Mouse (Mus musculus) embryonic stem cell, embryonic (primary cell): ENCODE results near the gene Schip1.

ENCODE experiments used
- CTCF ChIA-PET, 4 experiments: fragments of 300-600 bp in 2 of 4; fragments of 350-600 bp in 2 of 4; sonication (Branson Sonifier 250); formaldehyde crosslinking; loops; one replicate each; lab custom pipeline; 2022; ENCODE audit warnings: inconsistent platforms in 2 of 4; lab: Charles Lee
- POLR2A ChIA-PET, 4 experiments: fragments of 300-600 bp in 2 of 4; fragments of 350-600 bp in 2 of 4; sonication (Branson Sonifier 250); formaldehyde crosslinking; loops; one replicate each; lab custom pipeline; 2022; ENCODE audit warnings: antibody characterized with exemption in 4 of 4, inconsistent platforms in 1 of 4; lab: Charles Lee

Schip1 gene

GRCm38 (mm10) chr3:68419792-68420191 is 355.2 kb downstream of the Schip1 start:
- POLR2A ChIA-PET, result interaction anchor here in 1 of 4 experiments (1.6 kb wide), 1 partner anchor 10 kb away, joined by 4 read pairs; no protein-coding TSS in a partner anchor

GRCm38 (mm10) chr3:68420927-68421326 is 356.3 kb downstream of the Schip1 start:
- CTCF ChIA-PET, result interaction anchor here in 1 of 4 experiments (1.3 kb wide), 1 partner anchor 367 kb away, joined by 4 read pairs; no protein-coding TSS in a partner anchor
- POLR2A ChIA-PET, result interaction anchor here in 1 of 4 experiments (1.6 kb wide), 1 partner anchor 11 kb away, joined by 4 read pairs; no protein-coding TSS in a partner anchor

More at GRCm38 (mm10) chr3:68419792-68420191, 355.2 kb downstream of the Schip1 start:
- CTCF ChIA-PET, result no interaction called here

- POLR2A ChIA-PET, result no interaction called here
- CTCF ChIA-PET, result interaction anchor here in 1 of 4 experiments (1.3 kb wide), 1 partner anchor 368 kb away, joined by 4 read pairs; no protein-coding TSS in a partner anchor
These were observed 357.2 kb downstream of the Schip1 start for GRCm38 (mm10) chr3:68421849-68422248.

GRCm38 (mm10) chr3:68428081-68428480 is 363.5 kb downstream of the Schip1 start:
- POLR2A ChIA-PET, result interaction anchor here in 1 of 4 experiments (1.9 kb wide), 1 partner anchor 64 kb away, joined by 6 read pairs; no protein-coding TSS in a partner anchor
- CTCF ChIA-PET, result interaction anchor here in 2 of 4 experiments (0.6 to 0.7 kb wide), 3 partner anchors 19 to 360 kb away, joined by 3 to 6 read pairs (median 3); no protein-coding TSS in a partner anchor

GRCm38 (mm10) chr3:68434435-68434834 is 369.8 kb downstream of the Schip1 start:
- ChIA-PET CTCF (no interaction called here), POLR2A (interaction anchor here in 2 of 4 experiments (0.8 to 2.4 kb wide), 2 partner anchors 58 to 60 kb away, joined by 3 to 9 read pairs; no protein-coding TSS in a partner anchor)

DNA sequence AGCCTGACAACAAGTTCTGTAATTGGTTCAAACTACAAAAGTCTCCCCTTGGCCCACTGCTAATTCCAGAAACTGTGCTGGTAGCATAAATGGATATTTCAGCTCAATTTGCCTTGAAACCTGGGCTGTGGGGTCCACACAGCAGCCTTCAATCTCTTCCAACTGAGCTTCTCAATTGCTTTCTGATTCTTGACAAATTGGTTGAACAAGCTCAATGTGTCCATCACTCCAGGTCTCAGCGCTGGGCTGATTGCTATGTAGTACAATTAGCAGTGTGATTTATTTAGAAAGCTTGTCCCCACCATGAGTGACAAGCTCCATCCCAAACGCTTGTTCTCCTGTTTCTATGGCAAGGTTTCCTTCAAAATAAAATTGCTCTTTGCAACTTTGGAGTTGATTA is 370.3 kb downstream of the Schip1 start:
- POLR2A ChIA-PET, result interaction anchor here in 2 of 4 experiments (0.8 to 2.4 kb wide), 2 partner anchors 58 to 59 kb away, joined by 3 to 9 read pairs; no protein-coding TSS in a partner anchor

DNA sequence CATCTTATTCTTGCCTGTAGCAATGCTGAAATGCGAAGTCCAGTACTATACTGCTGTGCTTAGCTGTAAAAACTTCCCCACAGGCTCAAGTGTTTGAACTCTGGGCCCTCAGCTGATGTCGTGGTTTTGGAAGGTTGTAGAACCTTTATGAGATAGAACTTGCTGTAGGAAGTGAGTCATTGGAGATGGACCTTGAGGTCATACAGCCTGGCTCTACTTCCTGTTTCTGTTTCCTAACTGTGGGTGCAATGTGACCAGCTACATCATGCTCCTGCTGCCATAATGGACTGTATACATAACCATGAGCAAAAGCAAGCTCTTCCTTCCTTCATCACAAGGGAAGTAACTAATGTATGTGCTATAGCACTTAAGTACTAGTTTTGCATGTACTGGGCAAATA is 383.9 kb downstream of the Schip1 start:
- CTCF ChIA-PET, result interaction anchor here in 1 of 4 experiments (0.5 kb wide), 1 partner anchor 20 kb away, joined by 3 read pairs; no protein-coding TSS in a partner anchor

More for the DNA sequence above, 370.3 kb downstream of the Schip1 start:
- CTCF ChIA-PET, result no interaction called here

GRCm38 (mm10) chr3:68451634-68452033 is 387.0 kb downstream of the Schip1 start:
- ChIA-PET POLR2A (no interaction called here), CTCF (no interaction called here)

More for the DNA sequence above, 383.9 kb downstream of the Schip1 start:
- POLR2A ChIA-PET, result interaction anchor here in 1 of 4 experiments (1.0 kb wide), 1 partner anchor 43 kb away, joined by 3 read pairs; no protein-coding TSS in a partner anchor

- CTCF ChIA-PET, result interaction anchor here in 2 of 4 experiments (0.6 to 1.5 kb wide), 2 partner anchors 89 to 400 kb away, joined by 4 to 5 read pairs; no protein-coding TSS in a partner anchor
- POLR2A ChIA-PET, result interaction anchor here in 3 of 4 experiments (0.6 to 2.6 kb wide), 11 partner anchors 10 to 183 kb away, joined by 3 to 8 read pairs (median 4); no protein-coding TSS in a partner anchor
These were observed 388.7 kb downstream of the Schip1 start for GRCm38 (mm10) chr3:68453266-68453665.

DNA sequence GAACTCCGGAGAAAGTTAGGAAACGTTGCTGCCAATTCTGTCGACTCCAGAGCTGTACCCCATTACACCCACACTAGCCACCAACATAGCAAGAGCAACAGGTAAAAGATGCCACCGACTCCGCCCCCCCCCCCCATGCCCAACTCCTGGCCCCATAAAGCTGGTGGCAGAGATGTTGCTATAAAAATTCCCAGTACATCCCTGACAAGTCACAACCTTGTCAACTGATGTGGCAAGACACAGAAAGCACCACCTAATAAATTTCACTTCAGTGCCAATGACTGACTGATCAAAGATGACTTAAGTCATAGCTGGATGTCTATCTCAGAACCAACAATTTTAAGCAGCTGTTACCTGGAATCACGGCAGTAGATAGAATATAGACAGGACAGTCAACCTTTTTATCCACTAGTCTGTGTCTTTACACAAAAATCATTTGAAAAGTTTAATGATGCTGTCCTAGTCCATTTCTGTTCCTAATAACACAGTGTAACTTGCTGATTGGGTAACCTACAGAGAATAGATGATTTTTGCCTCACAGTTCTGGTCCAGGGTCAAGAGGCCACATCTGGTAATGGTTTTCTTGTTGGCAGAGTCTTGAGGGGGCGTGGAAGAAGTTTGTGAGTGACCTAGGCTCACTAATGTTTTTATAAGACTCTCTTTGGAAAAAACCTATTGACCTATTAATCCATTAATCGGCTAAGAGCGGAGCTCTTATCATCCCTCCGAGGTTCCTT is 389.3 kb downstream of the Schip1 start:
- ChIA-PET POLR2A (interaction anchor here in 3 of 4 experiments (0.6 to 2.6 kb wide), 5 partner anchors 38 to 183 kb away, joined by 3 to 8 read pairs (median 4); no protein-coding TSS in a partner anchor), CTCF (interaction anchor here in 2 of 4 experiments (0.5 to 1.5 kb wide), 2 partner anchors 73 to 400 kb away, joined by 5 to 10 read pairs; no protein-coding TSS in a partner anchor)

DNA sequence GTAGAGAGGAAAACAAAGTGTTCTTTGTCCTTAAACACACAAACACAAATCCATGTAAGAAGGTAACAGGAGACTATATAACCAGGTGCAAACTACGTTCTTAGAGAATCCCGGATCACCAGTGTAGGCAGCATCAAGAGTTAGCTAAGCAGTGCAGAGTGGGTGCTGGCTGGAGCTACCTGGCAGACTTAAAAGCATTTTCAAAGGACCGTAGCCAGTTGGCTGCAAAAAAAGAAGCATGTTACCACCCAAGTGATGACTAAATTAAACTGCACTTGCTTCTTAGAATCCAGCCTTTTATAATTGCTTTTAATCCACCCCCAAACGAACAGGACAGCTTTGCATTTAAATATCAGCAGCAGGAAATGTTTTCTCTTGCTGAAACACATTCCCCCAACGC is 402.0 kb downstream of the Schip1 start:
- CTCF ChIA-PET, result interaction anchor here in 1 of 4 experiments (0.6 kb wide), 1 partner anchor 720 kb away, joined by 12 read pairs; no protein-coding TSS in a partner anchor
- POLR2A ChIA-PET, result interaction anchor here (0.6 to 4.9 kb wide), 8 partner anchors 8 to 79 kb away, joined by 3 to 28 read pairs (median 3); no protein-coding TSS in a partner anchor

DNA sequence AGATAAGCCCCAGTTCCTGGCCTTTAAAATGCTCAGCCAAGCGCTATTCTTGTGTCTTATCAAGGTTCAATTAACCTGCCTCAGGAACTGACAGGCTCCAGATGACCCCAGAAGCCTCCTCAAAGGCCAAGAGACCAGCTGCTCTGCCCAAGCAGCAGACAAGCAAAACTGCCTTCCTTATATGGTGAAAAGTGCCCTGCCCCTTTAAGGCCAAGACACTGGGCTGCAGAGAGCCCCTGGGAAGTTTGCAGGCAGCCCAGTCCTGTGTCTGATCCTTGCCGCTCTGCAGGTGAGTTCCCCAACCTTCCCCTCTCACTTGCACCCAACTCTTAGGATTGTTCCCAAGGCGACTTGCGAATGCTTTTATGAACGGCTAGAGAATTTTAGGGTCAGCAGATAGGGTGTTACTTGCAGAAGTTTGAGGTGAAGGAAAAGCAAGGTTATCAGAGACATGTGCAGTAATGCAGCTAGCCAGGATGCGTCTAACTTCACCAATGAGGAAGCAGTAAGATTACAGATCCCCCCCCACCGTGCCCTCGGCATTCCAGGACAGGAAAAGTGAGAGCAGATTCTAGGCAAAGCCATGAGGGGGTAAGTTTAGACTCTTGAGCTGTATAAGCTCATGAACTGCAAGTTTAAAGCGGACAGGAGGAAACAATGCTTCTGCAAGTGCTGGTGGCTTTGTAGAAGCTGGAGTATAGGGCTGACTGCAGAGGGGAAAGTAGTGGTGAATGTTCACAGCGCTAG is 403.5 kb downstream of the Schip1 start:
- POLR2A ChIA-PET, result interaction anchor here in 3 of 4 experiments (0.6 to 4.9 kb wide), 12 partner anchors 9 to 140 kb away, joined by 3 to 40 read pairs (median 6); no protein-coding TSS in a partner anchor
- CTCF ChIA-PET, result interaction anchor here in 3 of 4 experiments (0.7 to 1.5 kb wide), 7 partner anchors 13 to 216 kb away, joined by 3 to 19 read pairs (median 3); no protein-coding TSS in a partner anchor

DNA sequence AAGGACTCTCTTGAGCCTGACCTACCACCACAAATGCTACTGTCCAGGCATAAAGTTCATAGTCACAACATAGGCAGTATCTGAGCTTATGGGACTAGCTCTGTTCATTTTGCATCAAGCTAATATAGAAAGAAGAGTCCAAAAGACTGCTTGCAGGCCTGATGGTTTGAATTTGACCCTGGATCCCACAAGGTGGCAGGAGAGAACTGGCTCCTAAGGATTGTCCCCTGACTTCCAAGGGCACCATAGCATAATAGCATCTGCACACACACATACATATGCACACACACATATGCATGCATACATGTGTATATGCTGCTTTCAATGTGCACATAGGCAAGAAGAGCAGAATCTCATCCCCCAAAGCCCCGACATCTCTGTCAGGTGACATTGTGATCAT is 405.0 kb downstream of the Schip1 start:
- CTCF ChIA-PET, result interaction anchor here in 2 of 4 experiments (0.7 to 1.2 kb wide), 4 partner anchors 73 to 413 kb away, joined by 3 read pairs; no protein-coding TSS in a partner anchor
- POLR2A ChIA-PET, result interaction anchor here in 2 of 4 experiments (1.7 to 4.9 kb wide), 5 partner anchors 8 to 24 kb away, joined by 4 to 40 read pairs (median 10); no protein-coding TSS in a partner anchor

DNA sequence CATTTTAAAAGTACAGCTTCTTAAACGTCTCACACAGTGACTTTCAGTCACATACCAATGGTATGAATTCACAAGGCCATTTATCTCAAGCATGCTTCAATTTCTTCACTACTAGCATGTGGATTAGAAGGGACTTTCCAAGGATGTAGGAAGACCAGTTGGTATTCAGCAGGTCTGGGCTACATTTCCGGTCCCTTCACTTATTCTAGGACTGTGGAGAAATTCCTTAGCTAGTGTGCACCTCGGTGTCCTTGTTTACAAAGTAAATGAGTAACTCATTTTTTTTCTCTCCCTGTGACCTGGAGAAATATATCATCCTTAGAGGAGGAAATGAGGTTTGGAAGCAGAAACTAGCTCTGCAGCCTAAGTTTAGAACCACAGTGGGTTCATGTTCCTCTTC is 405.5 kb downstream of the Schip1 start:
- ChIA-PET CTCF (interaction anchor here in 2 of 4 experiments (0.7 to 1.2 kb wide), 3 partner anchors 72 to 414 kb away, joined by 3 read pairs; no protein-coding TSS in a partner anchor), POLR2A (interaction anchor here in 3 of 4 experiments (0.6 to 4.9 kb wide), 6 partner anchors 7 to 23 kb away, joined by 3 to 40 read pairs (median 8); no protein-coding TSS in a partner anchor)

DNA sequence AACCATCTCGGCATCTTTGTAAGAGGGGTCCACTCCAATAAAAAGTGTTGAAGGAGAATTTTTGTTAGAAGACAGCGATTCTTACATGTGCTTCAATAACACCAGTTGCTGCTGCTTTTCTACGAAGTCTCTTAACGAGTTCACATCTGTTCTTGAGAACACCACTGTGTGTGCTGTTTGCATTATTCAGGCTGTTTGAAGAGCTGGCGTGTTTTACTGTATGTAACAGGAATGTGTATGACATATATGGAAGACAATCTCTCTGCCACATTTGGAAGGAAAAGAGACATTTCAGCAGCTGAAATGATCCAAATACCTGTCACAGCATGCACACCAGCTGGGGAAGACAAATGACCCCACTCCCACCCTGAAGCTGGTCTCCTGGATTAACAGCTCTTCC is 406.0 kb downstream of the Schip1 start:
- POLR2A ChIA-PET, result interaction anchor here in 3 of 4 experiments (0.6 to 4.9 kb wide), 6 partner anchors 14 to 64 kb away, joined by 3 to 40 read pairs (median 5); no protein-coding TSS in a partner anchor
- CTCF ChIA-PET, result interaction anchor here in 1 of 4 experiments (1.2 kb wide), 1 partner anchor 72 kb away, joined by 3 read pairs; no protein-coding TSS in a partner anchor

GRCm38 (mm10) chr3:68476336-68476735 is 411.7 kb downstream of the Schip1 start:
- CTCF ChIA-PET, result no interaction called here
- POLR2A ChIA-PET, result interaction anchor here (0.5 to 10.7 kb wide), 19 partner anchors 7 to 683 kb away, joined by 3 to 194 read pairs (median 8); no protein-coding TSS in a partner anchor

DNA sequence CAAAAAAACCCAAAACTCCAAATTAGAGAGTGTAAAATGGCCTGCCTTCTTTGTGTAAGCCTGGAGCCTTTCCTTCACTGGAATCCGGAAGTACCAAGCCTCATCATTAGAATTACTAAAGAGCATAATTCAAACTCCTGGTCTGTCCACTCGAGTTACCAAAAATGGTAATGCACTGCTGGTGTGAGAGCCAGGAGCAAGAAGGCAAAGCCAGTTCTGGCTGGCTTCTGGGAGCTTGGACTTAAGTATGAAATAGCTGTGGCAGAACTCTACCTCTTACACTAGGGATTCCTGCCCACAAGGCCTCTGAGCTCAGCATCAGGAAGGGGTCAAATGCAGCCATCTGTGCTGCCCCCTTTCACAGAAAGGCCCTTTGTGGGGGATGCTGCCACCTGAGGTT is 412.9 kb downstream of the Schip1 start:
- ChIA-PET CTCF (no interaction called here), POLR2A (interaction anchor here (0.6 to 10.7 kb wide), 25 partner anchors 8 to 332 kb away, joined by 3 to 194 read pairs (median 5); no protein-coding TSS in a partner anchor)
